Mouse (Mus musculus): ENCODE results near the gene Haspin. TPM values are rescaled to one million over a fixed set of nuclear protein-coding genes. Genes with fewer than 3 reads are reported as not detected.

The Haspin gene
- total and polyA plus RNA-seq, 3 experiments, result 15.7 to 27.0 (median 18.6) TPM

DNA sequence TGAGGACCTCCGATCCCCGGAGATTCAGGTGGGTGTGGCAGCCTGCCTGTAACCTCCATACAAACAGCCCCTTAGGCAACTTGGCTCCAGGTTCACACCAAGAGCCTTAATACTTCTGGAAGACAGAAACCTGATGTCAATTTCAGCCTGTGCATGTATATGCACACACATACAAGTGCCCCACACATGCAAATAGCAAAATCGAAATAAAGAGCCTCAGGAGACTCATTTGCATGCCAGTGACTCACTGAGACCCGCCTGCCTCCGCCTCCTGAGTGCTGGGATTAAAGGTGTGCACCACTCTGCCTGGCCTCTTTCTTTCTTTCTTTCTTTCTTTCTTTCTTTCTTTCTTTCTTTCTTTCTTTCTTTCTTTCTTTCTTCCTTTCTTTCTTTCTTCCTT lies 39.2 kb downstream of the Haspin start:
- dilution Hi-C loops (cut with MboI; ENCODE audit: extremely low pct_ligation_motif_present, extremely low pct_unique_long_range_greater_than_20kb, low sequenced_read_pairs), result no loop called here
- in situ Hi-C loops (cut with MboI; ENCODE audit: low pct_ligation_motif_present, low pct_unique_long_range_greater_than_20kb, low sequenced_read_pairs), result no loop called here

GRCm38 (mm10) chr11:73094231-73094995 lies 43.7 kb downstream of the Haspin start:
- no peak overlapping the region for H3K4me2 ChIP-seq (ENCODE audit: insufficient read depth, low read depth, poor library complexity, severe bottlenecking)
- TF ChIP-seq TBP (conservative IDR thresholded peaks at IDR 0.05; ENCODE audit: low read depth, low read length), result no peak
- no peak for TF ChIP-seq CHD2 (IDR thresholded peaks at IDR 0.05; ENCODE audit: low read length)
- TF ChIP-seq CHD1 (IDR thresholded peaks at IDR 0.05; ENCODE audit: low read depth, low read length), result no peak
- TF ChIP-seq SMC3 (IDR thresholded peaks at IDR 0.05; ENCODE audit: low read depth, low read length), result no peak
- TF ChIP-seq NELFE (IDR thresholded peaks at IDR 0.05; ENCODE audit: low read depth, low read length), result no peak
- TF ChIP-seq ZC3H11A (IDR thresholded peaks at IDR 0.05; ENCODE audit: low read depth, low read length), result no peak
- TF ChIP-seq ZMIZ1 (IDR thresholded peaks at IDR 0.05; ENCODE audit: low read depth, low read length), result no peak
- no peak for TF ChIP-seq HCFC1 (IDR thresholded peaks at IDR 0.05; ENCODE audit: low read depth, low read length)
- TF ChIP-seq TCF12 (IDR thresholded peaks at IDR 0.05; ENCODE audit: low read depth, low read length), result no peak
- no peak for TF ChIP-seq ETS1 (conservative IDR thresholded peaks at IDR 0.05; ENCODE audit: low read depth, low read length)
- no peak for TF ChIP-seq RAD21 (IDR thresholded peaks at IDR 0.05; ENCODE audit: low read depth, low read length)
- TF ChIP-seq EP300 (IDR thresholded peaks at IDR 0.05; ENCODE audit: low read length), result no peak
- TF ChIP-seq POLR2A (IDR thresholded peaks at IDR 0.05; ENCODE audit: low read depth, low read length), result no peak
- no peaks in the 10 kb centered on the region for H3K36me3 ChIP-seq (replicated peaks in 1 of 2; ENCODE audit: control insufficient read depth in 1 of 2, insufficient read depth in 1 of 2, low read length in 1 of 2)
- H3K9ac ChIP-seq (ENCODE audit: insufficient read depth, low read depth), result no peak overlapping the region
- no peaks in the 10 kb centered on the region for H3K9me3 ChIP-seq (replicated peaks; ENCODE audit: low read length)
- in situ Hi-C loops (cut with MboI; ENCODE audit: low pct_ligation_motif_present, low pct_unique_long_range_greater_than_20kb, low sequenced_read_pairs), result no loop called here
- no peak for DNase-seq (ENCODE audit: extremely low read depth)
- H3K4me1 ChIP-seq (ENCODE audit: control insufficient read depth in 1 of 2, insufficient read depth in 2 of 2), result peaks cover 5 to 23% of the 10 kb centered on the region in 2 experiments; a peak in 3 of 4 replicates
- dilution Hi-C loops (cut with MboI; ENCODE audit: extremely low pct_ligation_motif_present, extremely low pct_unique_long_range_greater_than_20kb, low sequenced_read_pairs), result no loop called here
- no peaks in the 10 kb centered on the region for H3K27me3 ChIP-seq (replicated peaks)
- no peak overlapping the region for H3K27ac ChIP-seq (ENCODE audit: insufficient read depth, low read depth)
- no peak overlapping the region for H3K4me3 ChIP-seq (replicated peaks in 1 of 3; ENCODE audit: low read depth in 2 of 3, low read length in 2 of 3, poor library complexity in 1 of 3)
- no peaks in the 10 kb centered on the region for H3K79me2 ChIP-seq (replicated peaks; ENCODE audit: control insufficient read depth, extremely low read depth, insufficient read depth, poor library complexity, severe bottlenecking)

More for the DNA sequence above, 39.2 kb downstream of the Haspin start:
- H3K4me3 ChIP-seq (replicated peaks in 1 of 3; ENCODE audit: low read depth in 2 of 3, low read length in 2 of 3, poor library complexity in 1 of 3), result no peak overlapping the region
- H3K9me3 ChIP-seq (replicated peaks; ENCODE audit: low read length), result no peaks in the 10 kb centered on the region
- H3K4me2 ChIP-seq (ENCODE audit: insufficient read depth, low read depth, poor library complexity, severe bottlenecking), result peak overlapping the region; percentile 56
- peak; percentile 55 for DNase-seq (ENCODE audit: extremely low read depth)
- TF ChIP-seq MEF2A (IDR thresholded peaks at IDR 0.05; ENCODE audit: borderline replicate concordance, low read depth, low read length), result no peak
- TF ChIP-seq BHLHE40 (IDR thresholded peaks at IDR 0.05; ENCODE audit: low read depth, low read length), result peak; percentile 50; the same call in 1 of the 2 replicates
- no peak for TF ChIP-seq MXI1 (IDR thresholded peaks at IDR 0.05; ENCODE audit: low read depth, low read length)
- 0 out of 2 replicates have a peak, but pooled peaks have one; percentile 33 for TF ChIP-seq SIN3A (IDR thresholded peaks at IDR 0.05; ENCODE audit: low read length)
- no peak overlapping the region for H3K27ac ChIP-seq (ENCODE audit: insufficient read depth, low read depth)
- H3K9ac ChIP-seq (ENCODE audit: insufficient read depth, low read depth), result no peak overlapping the region
- H3K4me1 ChIP-seq (ENCODE audit: control insufficient read depth in 1 of 2, insufficient read depth in 2 of 2), result peaks cover 0 to 11% of the 10 kb centered on the region in 2 experiments; a peak in 2 of 4 replicates
- no peaks in the 10 kb centered on the region for H3K36me3 ChIP-seq (replicated peaks in 1 of 2; ENCODE audit: control insufficient read depth in 1 of 2, insufficient read depth in 1 of 2, low read length in 1 of 2)
- no peaks in the 10 kb centered on the region for H3K27me3 ChIP-seq (replicated peaks)
- H3K79me2 ChIP-seq (replicated peaks; ENCODE audit: control insufficient read depth, extremely low read depth, insufficient read depth, poor library complexity, severe bottlenecking), result no peaks in the 10 kb centered on the region

All from CH12.LX (cell line).